Comparison of ENCODE assay signal across 9 mouse cellular contexts in genomic region chr17:84368213-84369014, GRCm38 (mm10).
DNase-seq lines count a peak whose midpoint lies in the region; ATAC-seq and TF ChIP-seq lines count a peak whose summit lies in the region.
"Had no signal": no experiment of that assay in that cellular context is flagged by ENCODE, and none has a peak within 500 bp of the region (broad histone marks: within the 10 kb centered on the region; RNA-seq: fewer than 3 reads in every experiment).

No protein-coding gene starts in this region.

- peak overlapping the region; percentile 40; the same call in 1 of the 2 replicates for H3K27ac ChIP-seq in layer of hippocampus, adult 2 months
- H3K27ac ChIP-seq in embryonic facial prominence, embryonic 14.5 days (replicated peaks; ENCODE audit: low read depth, low read length): peak overlapping the region; percentile 82
- peak overlapping the region; percentile 59 for H3K27ac ChIP-seq in hindbrain, embryonic 16.5 days (ENCODE audit: low read depth, low read length)
- H3K27ac ChIP-seq in limb, embryonic 13.5 days: peak overlapping the region; percentile 64; the same call in 1 of the 2 replicates
- H3K27ac ChIP-seq in liver, embryonic 12.5 days: no peak overlapping the region
- H3K27ac ChIP-seq: macrophage had no signal

- H3K27me3 ChIP-seq in embryonic facial prominence, embryonic 14.5 days (replicated peaks; ENCODE audit: control insufficient read depth, insufficient read depth, low read length): no peaks in the 10 kb centered on the region
- no peaks in the 10 kb centered on the region for H3K27me3 ChIP-seq in hindbrain, embryonic 16.5 days (replicated peaks; ENCODE audit: control insufficient read depth, insufficient read depth, low read length)
- H3K27me3 ChIP-seq in limb, embryonic 13.5 days: no peaks in the 10 kb centered on the region
- H3K27me3 ChIP-seq in liver, embryonic 12.5 days (replicated peaks): no peaks in the 10 kb centered on the region

- H3K36me3 ChIP-seq in embryonic facial prominence, embryonic 14.5 days (ENCODE audit: control insufficient read depth, insufficient read depth, low read length): no peaks in the 10 kb centered on the region
- no peaks in the 10 kb centered on the region for H3K36me3 ChIP-seq in hindbrain, embryonic 16.5 days (ENCODE audit: control insufficient read depth, insufficient read depth, low read length)
- no peaks in the 10 kb centered on the region for H3K36me3 ChIP-seq in limb, embryonic 13.5 days
- peaks cover 36% of the 10 kb centered on the region for H3K36me3 ChIP-seq in liver, embryonic 12.5 days

- DNase-seq in layer of hippocampus, adult 2 months (ENCODE audit: low spot score in 2 of 2): no peak
- no peak for DNase-seq in layer of hippocampus, adult 18-20 months (ENCODE audit: low spot score in 2 of 2)
- DNase-seq in embryonic facial prominence, embryonic 14.5 days (ENCODE audit: low spot score): peak; percentile 68
- DNase-seq in left cerebral cortex, adult 18-20 months (ENCODE audit: low spot score in 2 of 2): no peak
- no peak for DNase-seq in natural killer cell, adult 2 months (ENCODE audit: low spot score in 2 of 2)

- no peak overlapping the region for H3K4me3 ChIP-seq in layer of hippocampus, adult 2 months
- no peak overlapping the region for H3K4me3 ChIP-seq in embryonic facial prominence, embryonic 14.5 days (ENCODE audit: low read depth, low read length)
- no peak overlapping the region for H3K4me3 ChIP-seq in hindbrain, embryonic 16.5 days (ENCODE audit: low read length)
- H3K4me3 ChIP-seq in limb, embryonic 13.5 days: no peak overlapping the region
- H3K4me3 ChIP-seq in liver, embryonic 12.5 days: no peak overlapping the region

- no peaks in the 10 kb centered on the region for H3K9me3 ChIP-seq in embryonic facial prominence, embryonic 14.5 days (ENCODE audit: control insufficient read depth, low read length)
- H3K9me3 ChIP-seq in hindbrain, embryonic 16.5 days (ENCODE audit: control insufficient read depth, low read length): no peaks in the 10 kb centered on the region
- no peaks in the 10 kb centered on the region for H3K9me3 ChIP-seq in limb, embryonic 13.5 days
- no peaks in the 10 kb centered on the region for H3K9me3 ChIP-seq in liver, embryonic 12.5 days (replicated peaks)

- H3K9ac ChIP-seq in embryonic facial prominence, embryonic 14.5 days (ENCODE audit: low read depth, low read length): no peak overlapping the region
- H3K9ac ChIP-seq in hindbrain, embryonic 16.5 days (ENCODE audit: low read depth, low read length): no peak overlapping the region
- H3K9ac ChIP-seq in limb, embryonic 13.5 days: no peak overlapping the region
- no peak overlapping the region for H3K9ac ChIP-seq in liver, embryonic 12.5 days

- peaks cover 57% of the 10 kb centered on the region for H3K4me1 ChIP-seq in embryonic facial prominence, embryonic 14.5 days (ENCODE audit: control insufficient read depth, insufficient read depth, low read length)
- peaks cover 37% of the 10 kb centered on the region for H3K4me1 ChIP-seq in hindbrain, embryonic 16.5 days (ENCODE audit: control insufficient read depth, insufficient read depth, low read depth, low read length)
- H3K4me1 ChIP-seq in limb, embryonic 13.5 days: peaks cover 88% of the 10 kb centered on the region
- H3K4me1 ChIP-seq in liver, embryonic 12.5 days: peaks cover 4% of the 10 kb centered on the region; the same call in 1 of the 2 replicates

- 57% methylated on average over 11 of the region's 11 CpGs for WGBS in embryonic facial prominence, embryonic 14.5 days
- 64% methylated on average over 11 of the region's 11 CpGs for WGBS in hindbrain, embryonic 16.5 days
- WGBS in limb, embryonic 13.5 days: 63% methylated on average over 11 of the region's 11 CpGs
- WGBS in liver, embryonic 12.5 days (ENCODE audit: insufficient replicate concordance): 78% methylated on average over 11 of the region's 11 CpGs

- ATAC-seq in embryonic facial prominence, embryonic 14.5 days (ENCODE audit: low read depth): peak; percentile 32; the same call in 1 of the 2 replicates
- ATAC-seq in hindbrain, embryonic 16.5 days: 0 out of 2 replicates have a peak, but pooled peaks have one; percentile 34
- no peak for ATAC-seq in limb, embryonic 13.5 days (ENCODE audit: low FRiP score, low read depth)
- ATAC-seq in liver, embryonic 12.5 days: no peak

- TF ChIP-seq CTCF in layer of hippocampus, adult 2 months (conservative IDR thresholded peaks at IDR 0.05): no peak

- H3K4me2 ChIP-seq in embryonic facial prominence, embryonic 14.5 days (ENCODE audit: low read depth, low read length): no peak overlapping the region
- H3K4me2 ChIP-seq in hindbrain, embryonic 16.5 days (ENCODE audit: low read length): no peak overlapping the region
- no peak overlapping the region for H3K4me2 ChIP-seq in limb, embryonic 13.5 days (replicated peaks)
- H3K4me2 ChIP-seq in liver, embryonic 12.5 days: no peak overlapping the region

Comparison
In these comparisons a context has a peak if more than half of its experiments do, and no peak if none do; other contexts are left out.
1. ATAC-seq: peak in embryonic facial prominence, embryonic 14.5 days (single experiment) and hindbrain, embryonic 16.5 days (single experiment); none in limb, embryonic 13.5 days (single experiment) and liver, embryonic 12.5 days (single experiment).